Mouse (Mus musculus) myocyte (in vitro differentiated cells): Measurements from ENCODE around the gene Ppfibp1.

Source experiments
- POLR2A ChIP-seq: IDR thresholded peaks from one replicate; pipeline ENCODE4 v1.6.1; 2011; ENCODE audit warnings: low read depth, mild to moderate bottlenecking, control low read depth, moderate library complexity; ENCODE audit not compliant: insufficient read length
- POLR2AphosphoS2 ChIP-seq: IDR thresholded peaks from one replicate; pipeline ENCODE4 v1.6.1; 2011; ENCODE audit warnings: low read depth, control low read depth; ENCODE audit not compliant: insufficient read length
- USF1 ChIP-seq: IDR thresholded peaks from one replicate; pipeline ENCODE4 v1.6.1; 2011; ENCODE audit warnings: low read depth, mild to moderate bottlenecking, control low read depth, moderate library complexity

DNA sequence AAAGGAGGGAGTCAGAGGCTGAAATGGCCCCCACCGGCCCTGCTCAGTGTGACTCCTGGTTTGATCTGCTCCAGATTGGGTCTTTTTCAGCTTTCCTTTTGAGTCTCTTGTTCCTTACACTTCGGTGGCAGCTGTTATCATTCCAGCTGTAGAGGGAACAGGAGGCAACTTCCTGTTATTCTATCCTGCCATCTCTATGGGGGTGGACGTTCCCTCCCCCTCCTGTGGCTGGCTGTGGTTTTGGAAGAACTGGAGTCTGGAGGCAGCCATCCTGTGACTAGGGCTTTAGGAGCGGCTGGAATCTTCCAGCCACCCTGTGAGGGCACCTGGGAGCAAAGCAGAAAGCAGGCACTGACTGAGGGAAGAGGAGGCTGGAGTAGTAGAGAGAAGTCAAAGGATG, 3.4 kb upstream of the Ppfibp1 start:
- TF ChIP-seq USF1 = no peak
- no peak for TF ChIP-seq POLR2AphosphoS2
- no peak for TF ChIP-seq POLR2A
